Mouse (Mus musculus) cerebellum, adult 11-12 months (tissue): ENCODE data around the gene Ppif.

Experiments
- DNase-seq: peaks from one replicate; pipeline ENCODE4 v3.0.0; 2022

Gene Ppif

GRCm38 (mm10) chr14:25693888-25694568 lies at the start of gene Ppif:
TSS of gene Ppif (plus strand) at chr14:25694154.
- peak; percentile 93 for DNase-seq

- DNase-seq, result no peak
These were observed 48.2 kb upstream of the Ppif start for GRCm38 (mm10) chr14:25645717-25646116.

DNA sequence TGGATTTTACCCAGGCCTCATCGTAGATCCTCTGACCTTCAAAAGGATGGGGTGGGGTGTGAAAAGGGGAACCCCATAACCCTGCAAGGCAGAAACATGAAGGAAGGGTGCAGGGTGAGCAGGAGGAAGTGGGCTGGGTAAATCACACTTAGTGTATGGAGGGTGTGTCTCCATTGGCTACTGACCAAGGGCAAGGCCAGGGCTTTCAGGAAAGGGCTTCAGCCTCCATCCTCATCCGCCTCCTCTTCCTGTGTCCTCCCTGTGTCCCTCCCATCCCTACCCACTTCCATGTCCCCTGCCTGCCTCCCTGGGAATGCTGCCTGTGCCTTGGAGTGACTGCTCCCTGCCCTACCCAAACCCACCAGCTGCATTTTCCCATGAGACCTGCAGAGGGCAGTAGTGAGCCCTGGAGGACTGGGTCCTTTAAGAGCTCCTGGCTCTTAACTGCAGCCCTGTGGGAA lies 47.8 kb upstream of the Ppif start:
- peak; percentile 67 for DNase-seq

DNA sequence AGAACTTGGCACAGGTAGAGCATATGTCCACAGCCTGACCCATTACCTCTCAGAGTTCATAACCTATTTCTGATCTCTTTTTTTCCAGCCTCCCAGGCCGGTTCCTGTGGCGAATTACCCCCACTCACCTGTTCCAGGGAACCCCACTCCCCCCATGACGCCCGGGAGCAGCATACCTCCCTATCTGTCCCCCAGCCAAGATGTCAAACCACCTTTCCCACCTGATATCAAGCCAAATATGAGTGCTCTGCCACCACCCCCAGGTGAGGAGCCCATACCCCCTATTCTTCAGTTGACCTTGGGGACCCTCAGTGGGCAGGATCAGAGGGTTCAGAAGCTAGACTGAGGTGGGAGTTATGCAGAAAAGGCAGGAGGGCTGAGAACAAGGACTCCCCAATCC lies 42.8 kb upstream of the Ppif start:
- no peak for DNase-seq

DNA sequence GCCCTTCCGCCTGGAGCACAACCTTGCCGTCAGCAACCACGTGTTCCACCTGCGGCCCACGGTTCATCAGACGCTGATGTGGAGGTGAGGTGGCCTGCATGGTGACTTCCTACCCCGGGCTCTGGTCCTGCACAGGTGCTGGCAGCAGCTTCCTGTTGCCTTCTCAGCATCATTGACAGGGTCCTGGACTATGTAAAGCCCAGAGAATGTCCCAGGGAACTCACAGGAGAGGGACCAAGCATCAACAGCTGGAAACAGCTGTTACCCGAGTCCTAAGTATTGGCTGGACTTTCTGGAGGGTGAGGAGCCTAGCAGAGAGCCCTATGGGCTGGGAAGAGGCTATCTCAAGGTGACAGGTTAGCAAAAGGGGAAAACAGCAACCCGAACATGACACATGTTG lies 42.0 kb upstream of the Ppif start:
- no peak for DNase-seq

- peak; percentile 15 for DNase-seq
These were observed 39.4 kb upstream of the Ppif start for GRCm38 (mm10) chr14:25654401-25655197.

- peak; percentile 61 for DNase-seq
These were observed 33.3 kb upstream of the Ppif start for GRCm38 (mm10) chr14:25660661-25661060.

DNA sequence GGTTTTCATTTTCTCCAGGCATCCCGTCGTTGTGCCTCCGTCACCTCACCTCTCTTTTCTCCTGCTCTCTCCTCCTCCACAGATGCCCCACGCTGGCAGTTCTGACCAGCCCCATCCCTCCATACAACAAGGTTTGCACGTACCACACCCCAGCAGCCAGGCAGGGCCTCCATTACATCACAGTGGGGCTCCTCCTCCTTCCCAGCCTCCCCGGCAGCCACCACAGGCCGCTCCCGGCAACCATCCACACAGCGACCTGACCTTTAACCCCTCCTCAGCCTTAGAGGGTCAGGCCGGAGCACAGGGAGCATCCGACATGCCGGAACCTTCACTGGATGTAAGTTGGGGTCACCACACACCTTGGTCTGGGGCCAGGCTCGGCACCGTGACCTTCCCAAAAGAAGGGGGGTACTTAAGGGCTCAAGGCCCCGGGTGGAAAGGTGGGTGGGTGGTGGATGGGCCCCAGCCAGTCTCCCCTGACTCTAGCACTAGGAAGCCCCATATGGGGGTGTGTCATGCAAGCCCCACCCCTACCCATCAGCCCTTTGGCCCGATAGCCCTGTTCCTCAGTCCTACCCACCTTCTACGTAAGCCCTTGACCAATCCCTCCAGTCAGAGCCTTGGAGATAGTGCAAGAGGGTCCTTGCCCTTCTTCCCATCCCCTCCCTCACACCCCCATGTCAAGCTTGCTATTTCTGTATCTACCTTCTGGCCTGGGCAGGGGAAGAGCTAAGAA lies 32.6 kb upstream of the Ppif start:
- DNase-seq, result peak; percentile 42

DNA sequence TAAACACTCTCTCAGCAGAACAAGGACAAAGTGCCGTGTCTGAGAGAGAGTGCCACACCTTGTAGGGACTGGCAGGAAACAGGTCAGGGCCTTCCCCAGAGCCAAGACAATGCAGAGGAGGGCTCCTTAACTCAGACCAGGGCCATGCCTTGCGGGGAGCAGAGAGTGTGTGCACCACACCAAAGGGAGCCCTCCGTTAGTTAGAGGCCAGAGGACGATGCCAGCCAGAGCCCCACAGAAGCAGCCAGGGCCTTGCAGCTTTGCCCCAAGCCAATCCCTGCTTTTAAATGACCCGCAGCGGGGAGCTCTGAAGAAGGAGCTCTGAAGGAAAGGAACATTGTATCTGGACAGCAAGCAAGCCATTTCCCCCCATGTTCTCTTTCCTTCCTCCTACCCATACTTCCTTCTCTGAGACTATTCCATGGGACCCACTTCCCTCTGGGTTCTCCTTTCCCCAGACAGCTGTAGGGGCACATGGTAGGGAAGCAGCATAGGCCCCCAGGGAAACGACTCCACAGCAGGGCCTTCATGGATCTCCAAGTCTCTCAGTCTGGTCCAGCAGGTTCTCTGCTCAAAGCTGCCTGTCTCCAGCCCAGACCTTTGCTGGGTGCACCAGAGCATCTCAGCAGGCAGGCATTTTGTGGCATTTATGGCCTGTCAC lies 30.2 kb upstream of the Ppif start:
- DNase-seq, result no peak

DNA sequence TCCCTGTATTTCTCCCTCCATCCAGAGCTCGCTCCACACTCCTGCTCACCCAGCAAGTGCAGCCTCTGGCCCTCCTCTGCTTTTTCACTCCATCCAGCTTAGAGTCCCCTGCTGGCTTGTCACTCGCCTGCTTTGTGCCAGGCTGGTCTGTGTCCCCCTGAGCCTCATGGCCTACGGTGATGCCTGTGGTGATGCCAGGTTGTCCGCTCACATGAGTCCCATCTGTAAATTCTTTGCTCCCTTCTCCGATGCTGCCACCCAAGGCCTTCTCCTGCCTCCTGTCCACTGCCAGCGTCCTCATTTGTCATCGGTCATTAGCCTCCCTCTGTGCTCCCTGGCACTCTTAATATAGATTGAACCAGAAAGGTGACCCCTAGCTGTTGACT lies 29.7 kb upstream of the Ppif start:
- DNase-seq, result peak; percentile 52

- DNase-seq, result no peak
These were observed 28.5 kb upstream of the Ppif start for GRCm38 (mm10) chr14:25665314-25665970.

DNA sequence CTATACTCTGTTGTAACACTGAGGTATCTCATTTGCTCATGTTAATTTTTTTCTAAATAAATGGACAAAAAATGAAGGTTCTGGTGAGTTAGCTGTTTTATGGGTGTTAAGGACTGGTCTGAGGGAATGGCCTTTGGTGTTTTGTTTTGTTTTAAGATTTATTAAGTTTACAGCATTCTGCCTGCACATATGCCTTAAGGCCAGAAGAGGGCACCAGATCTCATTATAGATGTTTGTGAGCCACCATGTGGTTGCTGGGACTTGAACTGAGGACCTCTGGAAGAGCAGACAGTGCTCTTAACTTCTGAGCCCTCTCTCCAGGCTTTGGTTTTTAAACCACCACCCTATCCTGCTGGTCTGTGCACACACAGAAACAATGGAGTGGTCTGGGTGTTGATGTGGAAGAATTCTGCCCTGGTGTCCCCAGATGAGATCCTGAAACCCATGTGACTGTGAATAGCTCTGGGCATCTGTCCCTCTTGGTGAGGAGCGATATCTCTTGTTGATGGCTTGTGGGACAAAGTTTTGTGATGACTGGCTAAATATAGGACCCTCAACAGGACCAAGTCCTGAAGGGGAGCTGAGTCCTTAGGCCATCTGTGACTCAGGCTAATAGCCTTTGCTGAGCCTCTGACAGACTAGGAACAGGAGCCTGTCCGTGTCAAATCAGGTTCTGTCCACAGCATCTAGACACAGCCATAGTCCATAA lies 27.1 kb upstream of the Ppif start:
- DNase-seq, result no peak

GRCm38 (mm10) chr14:25667587-25667986 lies 26.4 kb upstream of the Ppif start:
- no peak for DNase-seq

GRCm38 (mm10) chr14:25679625-25680024 lies 14.3 kb upstream of the Ppif start:
- no peak for DNase-seq

DNA sequence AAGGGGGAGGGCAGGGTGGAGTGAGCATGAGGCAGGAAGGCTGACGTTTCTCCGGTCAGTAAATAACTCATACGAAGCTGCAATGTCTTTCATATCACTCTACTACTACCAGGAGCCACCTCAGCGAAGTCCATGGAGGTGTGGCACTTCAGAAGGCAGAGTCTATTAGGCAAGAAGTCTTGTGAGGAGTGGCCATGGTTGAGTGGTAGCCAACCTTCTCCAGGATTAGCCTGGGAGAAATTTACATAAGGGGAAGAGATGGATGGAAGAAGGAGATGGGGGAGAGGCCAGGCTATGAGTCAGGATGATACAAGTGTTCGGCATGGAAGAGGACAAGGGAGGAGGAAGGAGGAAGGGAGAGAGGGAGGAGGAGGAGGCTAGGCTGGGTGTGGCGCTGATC lies 11.9 kb upstream of the Ppif start:
- DNase-seq, result no peak

DNA sequence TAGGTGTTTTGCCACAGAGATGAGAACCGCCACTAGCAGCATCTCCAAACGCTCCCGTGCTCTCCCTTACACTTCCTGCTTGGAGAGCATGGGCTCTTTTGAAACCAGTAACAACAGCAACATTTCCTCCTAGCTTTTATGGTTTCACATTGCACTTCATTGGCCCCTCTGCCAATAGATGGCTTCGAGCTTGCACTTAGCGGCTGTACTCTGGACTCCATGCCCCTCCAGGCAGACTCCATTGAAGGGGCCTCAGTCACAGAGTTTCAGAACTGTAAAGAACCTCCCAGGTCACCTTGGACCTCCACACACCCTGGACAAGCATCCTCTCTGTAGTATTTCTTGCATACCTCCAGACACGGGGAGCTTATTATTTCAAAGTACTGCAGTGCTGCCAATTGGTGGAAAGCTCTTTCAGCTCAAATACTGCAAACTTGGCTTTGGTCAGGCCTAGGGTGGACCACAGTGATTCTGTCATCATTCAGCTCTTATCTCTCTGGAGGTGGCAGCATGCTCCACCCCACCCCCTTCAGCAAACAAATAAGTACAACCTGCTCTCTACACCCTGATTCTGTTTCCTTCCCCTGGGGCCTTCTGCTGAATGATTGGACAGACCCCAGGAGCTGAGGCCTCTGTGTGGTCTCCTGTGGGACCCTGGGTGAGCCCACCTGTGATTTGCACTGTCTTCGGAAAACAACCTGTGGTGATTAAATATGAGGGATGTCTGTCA lies 7.6 kb upstream of the Ppif start:
- DNase-seq, result no peak

GRCm38 (mm10) chr14:25686983-25687901 lies 6.7 kb upstream of the Ppif start:
- DNase-seq, result no peak

GRCm38 (mm10) chr14:25693271-25693887 lies 575 bp upstream of the Ppif start:
- DNase-seq, result peak; percentile 61

DNA sequence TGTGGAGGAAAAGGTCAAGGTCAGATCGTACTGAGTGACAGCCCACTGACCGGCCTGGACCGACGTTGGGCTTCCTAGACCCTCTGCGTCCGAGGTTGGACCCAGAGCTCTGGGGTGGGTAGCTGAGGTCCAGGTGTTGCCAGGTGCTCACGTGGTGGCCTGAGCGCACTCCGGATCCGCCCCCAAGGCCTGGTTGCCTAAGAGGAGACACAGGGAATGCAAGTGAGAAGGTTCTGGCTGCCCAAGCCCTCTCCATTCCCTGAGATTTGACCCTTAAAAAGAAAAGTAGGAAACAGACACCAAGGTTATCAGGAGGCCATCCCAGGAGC lies 579 bp downstream of the Ppif start:
- no peak for DNase-seq

DNA sequence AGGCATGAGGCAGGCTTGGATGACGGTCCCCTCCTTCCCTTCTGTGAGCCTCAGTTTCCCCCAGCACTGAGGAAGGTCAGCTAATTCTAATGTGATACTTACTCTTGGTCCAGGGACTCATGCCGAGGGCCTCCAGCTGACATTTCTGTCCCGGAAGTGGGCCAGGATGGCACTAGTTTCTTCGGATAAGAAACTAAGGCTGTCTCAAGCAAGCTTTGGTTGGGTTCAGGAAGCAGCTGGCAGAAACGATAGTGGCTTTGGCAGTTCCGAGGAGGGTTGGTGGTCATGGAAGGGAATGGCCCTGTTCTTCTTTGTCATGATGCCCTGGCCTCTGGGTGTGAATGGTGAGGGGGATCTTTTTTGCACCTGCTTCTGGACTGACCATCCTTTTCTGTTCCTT lies 1.1 kb downstream of the Ppif start:
- DNase-seq, result peak; percentile 19
